Mouse (Mus musculus): ENCODE results near the gene Olfr482.

GRCm38 (mm10) chr7:108067246-108067645 lies 30.1 kb downstream of the Olfr482 start, which contains the start of gene Olfr480:
- no peak for TF ChIP-seq CTCF (IDR thresholded peaks at IDR 0.05; ENCODE audit: control insufficient read depth, insufficient read depth, insufficient replicate concordance, low read depth, low read length)
- TF ChIP-seq POLR2A (IDR thresholded peaks at IDR 0.05; ENCODE audit: control insufficient read depth, low read depth, low read length) = no peak
